Mouse (Mus musculus) olfactory bulb, adult 2 months (tissue): ENCODE measurements at regions not wholly inside any gene's neighbourhood (a gene's known extent, or its start where the extent isn't known, plus 50 kb on each side); places are given as distances from the start of the nearest gene placed in this dataset.

Experiments
- H3K27ac ChIP-seq: fragments of 200-500 bp; 2 replicates; pipeline ENCODE4 v1.5.1; 2012; ENCODE audit warnings: low read depth, low read length; ENCODE audit not compliant: insufficient read depth
- H3K4me1 ChIP-seq: fragments of 200-500 bp; 2 replicates; pipeline ENCODE4 v1.6.1; 2012; ENCODE audit warnings: low read length; ENCODE audit not compliant: control insufficient read depth, insufficient read depth
- H3K4me3 ChIP-seq: fragments of 200-500 bp; 2 replicates; pipeline ENCODE4 v1.5.1; 2012; ENCODE audit warnings: mild to moderate bottlenecking, low read depth, low read length, moderate library complexity; ENCODE audit not compliant: insufficient read depth
- CTCF ChIP-seq: fragments of 200-500 bp; IDR thresholded peaks from 2 replicates; pipeline ENCODE4 v1.5.1; 2012; ENCODE audit warnings: low read depth, mild to moderate bottlenecking, low read length, moderate library complexity; ENCODE audit not compliant: insufficient read depth
- POLR2A ChIP-seq: fragments of 200-500 bp; IDR thresholded peaks from 2 replicates; pipeline ENCODE4 v1.6.1; 2012; ENCODE audit warnings: mild to moderate bottlenecking, low read depth, low read length, moderate library complexity; ENCODE audit not compliant: insufficient read depth
- WGBS: fragments of 180-500 bp; shearing (Covaris S2); methylation state at CpG from one replicate; pipeline ENCODE4 v1.1.7; 2018; 5-methylcytosine and 5-hydroxymethylcytosine counted together

DNA sequence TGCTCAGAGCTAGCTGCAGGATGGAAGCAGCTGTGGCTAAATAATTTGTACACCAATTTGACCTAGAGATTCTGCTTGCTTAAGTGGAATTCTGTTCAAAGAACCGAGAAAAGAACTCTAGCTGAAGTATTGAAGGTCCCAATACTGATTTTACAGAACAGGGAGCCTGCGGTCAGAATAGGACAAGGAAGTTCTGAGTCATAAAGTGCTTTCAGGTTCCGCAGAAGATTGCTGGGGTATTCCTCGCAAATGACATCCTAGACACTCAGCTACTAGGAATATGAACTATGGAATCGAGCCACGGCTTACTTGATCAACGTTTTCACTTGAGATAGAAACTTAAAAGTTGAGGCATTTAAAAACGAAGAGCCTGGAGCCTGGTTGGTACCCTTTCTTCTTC, 127.0 kb upstream of the Tsc22d1 start:
- H3K4me1 ChIP-seq, result no peaks in the 10 kb centered on the region

DNA sequence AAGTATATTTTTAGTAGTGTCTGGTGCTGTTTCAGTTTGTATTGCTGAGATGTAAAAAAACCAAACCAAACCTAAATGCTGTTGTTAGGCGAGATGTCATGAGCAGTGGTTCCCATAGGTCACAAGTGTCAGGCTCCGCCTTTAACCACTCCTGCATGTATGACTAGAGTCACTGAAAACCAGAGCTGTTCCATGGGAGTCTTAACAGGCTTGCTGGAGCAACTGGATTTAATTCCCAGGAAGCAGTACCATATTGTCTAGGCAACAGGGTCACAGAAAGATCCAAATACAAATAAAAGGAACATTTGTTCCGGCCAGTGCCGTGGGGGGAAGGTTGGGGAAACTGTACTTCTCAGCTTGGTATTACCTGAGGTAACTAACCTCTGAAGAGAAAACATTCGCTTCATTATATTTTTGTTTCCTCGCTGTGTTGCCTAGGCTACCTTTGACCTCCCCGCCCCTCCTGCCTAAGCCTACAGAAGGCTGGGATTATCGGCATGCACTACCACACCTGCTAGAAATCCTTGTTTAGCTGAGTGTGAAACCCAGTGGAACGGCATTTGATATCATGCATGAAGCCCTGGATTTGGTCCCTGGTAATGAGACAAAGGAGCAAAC, 124.3 kb upstream of the Tsc22d1 start:
- H3K4me3 ChIP-seq, result no peak overlapping the region
- no peak overlapping the region for H3K27ac ChIP-seq
- TF ChIP-seq POLR2A (no peak), CTCF (no peak)
- 70% methylated on average over 9 of the region's 9 CpGs for WGBS
- no peaks in the 10 kb centered on the region for H3K4me1 ChIP-seq

More for the DNA sequence above, 127.0 kb upstream of the Tsc22d1 start:
- H3K27ac ChIP-seq, result no peak overlapping the region
- 89% methylated on average over 8 of the region's 8 CpGs for WGBS
- no peak for TF ChIP-seq POLR2A
- no peak for TF ChIP-seq CTCF
- no peak overlapping the region for H3K4me3 ChIP-seq

GRCm38 (mm10) chr14:76292211-76292610, 122.5 kb upstream of the Tsc22d1 start:
- Histone ChIP-seq H3K4me1 (no peaks in the 10 kb centered on the region), H3K27ac (no peak overlapping the region), H3K4me3 (no peak overlapping the region)
- TF ChIP-seq CTCF, result no peak
- no peak for TF ChIP-seq POLR2A
- 78% methylated on average over 4 of the region's 4 CpGs for WGBS

DNA sequence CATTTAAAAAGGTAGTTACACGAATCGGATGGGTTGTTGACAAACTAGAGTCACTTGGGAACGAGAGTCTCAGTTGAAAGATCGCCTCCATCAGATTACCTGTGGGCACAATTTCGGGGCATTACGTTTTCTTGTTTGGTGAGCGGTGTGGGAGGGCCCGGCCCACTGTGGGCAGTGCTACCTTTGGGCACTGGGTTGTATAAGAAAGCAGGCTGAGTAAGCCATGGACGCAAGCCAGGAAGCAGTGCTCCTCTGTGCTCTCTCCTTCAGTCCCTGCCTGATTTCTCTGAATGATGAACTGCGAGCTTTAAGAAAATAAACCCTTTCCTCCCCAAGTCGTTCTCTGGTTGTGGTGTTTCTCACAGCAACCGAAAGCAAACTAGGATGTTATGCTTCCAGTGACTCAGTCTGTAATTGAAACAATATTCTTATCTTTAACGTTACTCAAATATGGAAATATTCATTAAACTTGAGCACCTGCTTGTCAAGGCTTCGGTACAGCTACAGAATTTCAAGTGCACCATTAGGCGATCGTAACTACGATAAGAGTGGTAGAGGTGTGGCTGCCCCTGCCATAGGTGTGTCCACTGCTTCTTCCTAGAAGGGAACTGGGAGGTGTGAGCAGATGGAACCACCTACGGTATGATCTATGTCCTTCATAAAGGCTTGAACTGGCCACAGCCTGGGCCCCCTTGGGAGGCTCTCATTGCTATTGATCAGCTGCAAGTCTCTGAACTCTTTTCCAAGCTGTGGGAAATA, 119.2 kb upstream of the Tsc22d1 start:
- Histone ChIP-seq H3K27ac (no peak overlapping the region), H3K4me1 (no peaks in the 10 kb centered on the region), H3K4me3 (no peak overlapping the region)
- TF ChIP-seq POLR2A, result no peak
- TF ChIP-seq CTCF, result no peak
- WGBS, result 86% methylated on average over 18 of the region's 18 CpGs

- 94% methylated on average over 5 of the region's 5 CpGs for WGBS
- Histone ChIP-seq H3K27ac (no peak overlapping the region), H3K4me3 (no peak overlapping the region), H3K4me1 (no peaks in the 10 kb centered on the region)
- TF ChIP-seq CTCF (no peak), POLR2A (no peak)
These were observed 116.9 kb upstream of the Tsc22d1 start for GRCm38 (mm10) chr14:76297864-76298263.

- WGBS, result 81% methylated on average over 11 of the region's 11 CpGs
These were observed 112.3 kb upstream of the Tsc22d1 start for GRCm38 (mm10) chr14:76302322-76302991.

DNA sequence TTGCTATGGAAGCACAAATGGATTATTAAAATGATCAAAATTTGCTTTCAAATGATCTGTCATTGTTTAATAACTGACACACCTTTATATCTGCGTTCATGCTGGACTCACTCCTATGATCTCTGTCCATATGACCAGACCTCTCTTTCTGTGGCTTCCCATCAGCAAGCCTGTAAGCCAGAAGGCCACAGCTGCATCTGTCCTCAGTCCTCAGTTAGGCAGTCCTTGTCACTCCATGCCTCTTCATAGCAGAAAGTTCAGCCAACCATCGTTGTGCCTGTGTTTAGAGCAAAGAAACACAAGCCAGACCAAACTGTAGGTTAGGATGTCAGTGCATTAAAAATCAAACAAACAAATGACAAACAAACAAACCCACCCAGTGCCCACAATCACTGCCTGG, 107.2 kb upstream of the Tsc22d1 start:
- Histone ChIP-seq H3K4me1 (peaks cover 8% of the 10 kb centered on the region), H3K4me3 (no peak overlapping the region), H3K27ac (no peak overlapping the region)
- no peak for TF ChIP-seq CTCF
- TF ChIP-seq POLR2A, result no peak
- WGBS, result 48% methylated on average over 2 of the region's 2 CpGs

More at GRCm38 (mm10) chr14:76302322-76302991, 112.3 kb upstream of the Tsc22d1 start:
- Histone ChIP-seq H3K4me1 (no peaks in the 10 kb centered on the region), H3K27ac (no peak overlapping the region), H3K4me3 (no peak overlapping the region)
- TF ChIP-seq CTCF, result no peak
- TF ChIP-seq POLR2A, result no peak

DNA sequence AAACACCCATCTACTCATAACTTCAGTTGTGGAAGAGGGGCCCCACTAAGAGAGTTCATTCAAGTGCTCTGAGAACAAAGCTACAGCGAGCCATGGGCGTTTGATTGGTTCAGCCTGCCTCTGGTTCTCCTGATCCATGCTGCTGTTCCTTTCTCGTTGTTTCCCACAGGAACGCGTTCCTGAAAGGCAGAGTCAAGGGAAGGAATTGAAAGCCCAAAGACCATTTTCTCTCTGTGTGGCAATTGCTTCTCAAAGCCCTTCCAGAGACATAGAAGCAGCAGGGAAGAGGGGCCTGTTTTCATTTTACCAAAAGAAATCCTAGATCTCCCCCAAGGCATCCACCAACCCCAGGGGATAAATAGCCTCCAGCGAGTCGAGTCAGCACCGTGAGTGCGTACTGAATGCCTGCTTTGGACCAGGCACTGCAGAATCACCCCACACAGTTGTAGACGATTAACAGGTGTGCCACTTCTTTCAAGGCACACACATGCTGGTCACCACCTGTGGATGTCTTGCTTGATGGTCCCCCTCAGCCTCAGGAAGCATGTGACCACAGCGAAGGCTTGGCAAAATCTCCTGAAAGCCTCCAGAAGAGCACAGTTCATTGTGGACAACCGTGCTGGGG, 106.5 kb upstream of the Tsc22d1 start:
- Histone ChIP-seq H3K27ac (no peak overlapping the region), H3K4me1 (peaks cover 8% of the 10 kb centered on the region), H3K4me3 (peak overlapping the region; percentile 44)
- WGBS, result 11% methylated on average over 12 of the region's 12 CpGs
- TF ChIP-seq POLR2A, result no peak
- TF ChIP-seq CTCF, result no peak
